Mouse (Mus musculus) olfactory bulb, adult 2 months (tissue): Measurements from ENCODE around the gene Pilrb2. TPM values are rescaled to one million over a fixed set of nuclear protein-coding genes. Genes with fewer than 3 reads are reported as not detected.
"Not testable (repeated sequence)": the region's sequence is repeated elsewhere in the genome, so short reads cannot be mapped to it uniquely, and the experiment has no call there.

ENCODE experiments used
- H3K27ac ChIP-seq: fragments of 200-500 bp; 2 replicates; pipeline ENCODE4 v1.5.1; 2012; ENCODE audit warnings: low read depth, low read length; ENCODE audit not compliant: insufficient read depth
- H3K4me1 ChIP-seq: fragments of 200-500 bp; 2 replicates; pipeline ENCODE4 v1.6.1; 2012; ENCODE audit warnings: low read length; ENCODE audit not compliant: control insufficient read depth, insufficient read depth
- H3K4me3 ChIP-seq: fragments of 200-500 bp; 2 replicates; pipeline ENCODE4 v1.5.1; 2012; ENCODE audit warnings: mild to moderate bottlenecking, low read depth, low read length, moderate library complexity; ENCODE audit not compliant: insufficient read depth
- CTCF ChIP-seq: fragments of 200-500 bp; IDR thresholded peaks from 2 replicates; pipeline ENCODE4 v1.5.1; 2012; ENCODE audit warnings: low read depth, mild to moderate bottlenecking, low read length, moderate library complexity; ENCODE audit not compliant: insufficient read depth
- POLR2A ChIP-seq: fragments of 200-500 bp; IDR thresholded peaks from 2 replicates; pipeline ENCODE4 v1.6.1; 2012; ENCODE audit warnings: mild to moderate bottlenecking, low read depth, low read length, moderate library complexity; ENCODE audit not compliant: insufficient read depth
- WGBS: fragments of 180-500 bp; shearing (Covaris S2); methylation state at CpG from one replicate; pipeline ENCODE4 v1.1.7; 2018; 5-methylcytosine and 5-hydroxymethylcytosine counted together
- polyA plus RNA-seq: library from polyadenylated mRNA; stranded (reverse); fragments of >200 nt; gene quantifications from 2 replicates; pipeline ENCODE4 v1.2.4, GENCODE M21; 2012; ENCODE audit warnings: low replicate concordance; ENCODE audit not compliant: missing spikeins, insufficient read depth, insufficient read length

Gene Pilrb2
- polyA plus RNA-seq = not detected in 2 replicates

DNA sequence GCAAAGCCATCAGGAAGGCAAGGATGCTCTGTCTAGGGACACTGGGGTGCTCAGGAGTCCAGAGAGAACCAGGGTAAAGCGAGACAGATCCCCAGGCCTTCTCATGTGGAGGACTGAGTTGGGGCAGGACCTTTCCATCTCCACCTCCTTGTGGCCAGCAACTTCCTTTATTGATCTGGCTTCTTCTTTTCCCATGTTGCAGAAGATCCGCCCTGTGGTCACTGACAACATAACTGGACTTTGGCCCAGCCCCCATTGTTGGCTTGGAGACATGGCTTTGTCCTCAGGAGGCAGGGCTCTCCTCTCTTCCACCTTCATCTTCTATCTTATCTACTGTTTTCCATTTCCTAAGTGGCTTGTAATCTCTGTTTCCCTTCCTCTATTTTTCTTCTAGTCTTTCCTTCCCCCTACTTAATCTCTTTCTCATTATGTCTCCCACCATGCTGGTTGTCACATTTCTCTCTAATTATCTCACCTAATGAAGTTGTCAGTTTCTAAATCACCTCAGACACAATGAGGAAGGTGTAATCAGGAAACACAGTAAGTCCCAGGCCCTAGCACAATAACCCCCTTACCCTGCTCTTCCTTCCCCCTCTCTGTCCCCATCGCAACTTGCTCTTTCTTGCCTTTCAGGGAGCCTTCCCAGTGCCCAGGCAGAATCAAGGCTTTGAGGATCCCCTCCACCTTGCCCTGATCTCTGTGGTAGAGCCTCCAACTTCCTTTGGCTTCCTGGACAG is at the start of gene Pilrb2:
TSS of gene Pilrb2 (minus strand) at position 172 of the 737 bp plus-strand sequence.
- not testable (repeated sequence) for H3K27ac ChIP-seq, H3K4me3 ChIP-seq, H3K4me1 ChIP-seq
- 68% methylated on average over 3 of the region's 3 CpGs for WGBS

DNA sequence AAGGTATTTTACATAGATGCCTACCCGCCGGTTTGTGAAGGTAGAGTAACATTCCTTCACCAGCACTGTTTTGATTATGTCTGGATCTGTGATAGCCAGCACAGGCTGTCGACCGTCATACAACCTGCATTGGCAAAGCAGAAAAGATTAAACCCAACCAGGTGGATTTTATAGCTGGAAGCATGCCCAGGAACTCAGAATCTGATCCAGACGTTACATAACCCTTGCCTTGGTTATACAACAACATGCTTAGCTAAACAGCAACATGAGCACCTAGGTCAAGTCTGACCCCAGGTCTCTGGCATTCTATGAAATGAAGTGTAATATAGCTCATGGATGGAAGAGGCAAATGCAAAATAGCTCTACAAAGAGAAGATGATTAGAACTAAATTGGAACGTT is 43.9 kb upstream of the Pilrb2 start:
- Histone ChIP-seq H3K27ac (no peak overlapping the region), H3K4me3 (no peak overlapping the region), H3K4me1 (no peaks in the 10 kb centered on the region)
- 76% methylated on average over 6 of the region's 6 CpGs for WGBS
- TF ChIP-seq POLR2A = no peak
- TF ChIP-seq CTCF = no peak

DNA sequence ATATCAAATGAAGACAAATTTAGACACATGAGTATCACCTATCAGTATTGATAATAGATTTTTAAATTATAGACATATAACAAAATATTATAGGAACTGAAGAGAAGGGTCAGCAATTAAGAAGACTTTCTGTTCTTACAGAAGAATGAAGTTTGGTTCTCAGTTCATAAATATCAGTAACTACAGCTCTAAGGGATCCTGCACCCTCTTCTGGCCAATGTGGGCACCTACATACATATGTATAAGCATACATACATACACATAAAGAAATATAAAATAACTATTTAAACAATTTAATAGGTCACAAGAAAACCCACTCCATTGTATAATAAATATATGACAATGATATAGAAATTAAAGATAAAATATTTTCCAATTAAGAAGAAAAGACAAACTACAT is 42.9 kb upstream of the Pilrb2 start:
- H3K27ac ChIP-seq = no peak overlapping the region
- TF ChIP-seq CTCF = no peak
- TF ChIP-seq POLR2A = no peak
- no peaks in the 10 kb centered on the region for H3K4me1 ChIP-seq
- no peak overlapping the region for H3K4me3 ChIP-seq

DNA sequence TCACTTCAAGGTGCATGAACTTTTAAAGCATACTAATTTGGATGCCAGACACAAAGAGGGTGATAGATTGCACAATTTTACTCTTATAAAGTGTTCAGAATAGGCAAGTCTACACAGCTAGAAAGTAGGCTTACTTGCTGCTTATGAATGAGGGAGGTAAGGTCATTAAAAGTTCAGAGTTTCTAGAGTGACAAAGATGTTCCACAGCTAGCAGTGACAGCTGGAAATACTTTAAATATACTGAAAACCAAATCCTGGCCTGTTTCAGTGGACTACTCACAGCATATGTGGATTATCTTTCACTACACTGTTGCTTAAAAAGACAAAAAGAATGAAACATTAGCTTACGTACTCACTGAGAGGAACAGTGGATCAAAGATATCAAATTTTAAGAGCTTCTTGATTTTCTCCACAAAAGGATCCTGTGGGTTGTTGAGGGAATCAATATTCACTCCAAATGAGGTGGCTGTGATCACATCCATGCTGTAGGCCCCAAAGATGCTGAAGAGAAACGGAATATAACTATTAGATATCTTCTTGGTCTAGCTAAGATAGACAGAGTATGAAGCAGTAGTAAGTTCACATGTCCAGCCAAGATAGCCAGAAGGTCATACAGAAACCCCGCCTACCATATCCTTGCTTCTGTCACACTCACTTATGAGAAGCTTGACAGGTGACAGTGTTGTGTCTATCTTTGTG is 38.1 kb upstream of the Pilrb2 start:
- no peaks in the 10 kb centered on the region for H3K4me1 ChIP-seq
- TF ChIP-seq POLR2A = no peak
- TF ChIP-seq CTCF = no peak
- H3K4me3 ChIP-seq = no peak overlapping the region
- H3K27ac ChIP-seq = no peak overlapping the region
- WGBS = 89% methylated on average over 3 of the region's 3 CpGs

DNA sequence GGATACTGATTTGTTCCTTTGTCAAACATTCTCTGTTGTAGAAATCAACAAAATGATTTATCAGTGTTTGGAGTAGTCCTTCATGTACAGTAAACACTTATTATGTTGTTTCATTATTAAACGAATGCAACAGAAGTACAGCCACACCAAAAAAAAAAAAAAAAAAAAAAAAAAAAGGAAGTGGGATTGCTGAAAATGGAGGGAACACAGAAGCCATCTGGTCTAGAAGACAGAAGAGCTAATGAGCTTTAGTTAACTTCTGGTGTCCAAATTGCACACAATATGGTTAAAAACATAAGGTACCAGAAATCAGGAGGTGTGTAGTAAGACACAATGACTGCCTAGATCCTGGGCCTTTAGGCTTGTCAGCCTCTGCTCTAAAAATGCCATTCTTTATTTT is 26.2 kb upstream of the Pilrb2 start:
- TF ChIP-seq POLR2A (no peak), CTCF (no peak)
- Histone ChIP-seq H3K4me1 (no peaks in the 10 kb centered on the region), H3K27ac (no peak overlapping the region), H3K4me3 (no peak overlapping the region)
- WGBS = 49% methylated on average over 1 of the region's 1 CpGs

DNA sequence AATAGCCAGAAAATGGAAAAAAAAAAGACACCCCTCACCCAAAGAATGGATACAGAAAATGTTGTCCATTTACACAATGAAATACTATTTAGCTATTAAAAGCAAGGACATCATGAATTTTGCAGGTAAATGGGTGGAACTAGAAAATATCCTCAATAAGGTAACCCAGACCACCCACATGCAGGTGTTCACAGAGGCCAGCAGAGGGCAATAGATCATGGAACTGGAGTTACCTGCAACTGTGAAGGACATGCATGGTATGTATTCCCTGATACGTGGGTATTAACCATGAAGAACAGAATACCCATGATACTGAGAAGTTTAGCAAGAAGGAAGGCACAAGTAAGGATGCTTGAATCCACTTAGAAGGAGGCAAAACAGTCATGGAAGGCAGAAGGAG is 21.3 kb upstream of the Pilrb2 start:
- 45% methylated on average over 1 of the region's 1 CpGs for WGBS
- H3K27ac ChIP-seq = no peak overlapping the region
- H3K4me1 ChIP-seq = no peaks in the 10 kb centered on the region
- TF ChIP-seq POLR2A = no peak
- TF ChIP-seq CTCF = no peak
- H3K4me3 ChIP-seq = no peak overlapping the region

DNA sequence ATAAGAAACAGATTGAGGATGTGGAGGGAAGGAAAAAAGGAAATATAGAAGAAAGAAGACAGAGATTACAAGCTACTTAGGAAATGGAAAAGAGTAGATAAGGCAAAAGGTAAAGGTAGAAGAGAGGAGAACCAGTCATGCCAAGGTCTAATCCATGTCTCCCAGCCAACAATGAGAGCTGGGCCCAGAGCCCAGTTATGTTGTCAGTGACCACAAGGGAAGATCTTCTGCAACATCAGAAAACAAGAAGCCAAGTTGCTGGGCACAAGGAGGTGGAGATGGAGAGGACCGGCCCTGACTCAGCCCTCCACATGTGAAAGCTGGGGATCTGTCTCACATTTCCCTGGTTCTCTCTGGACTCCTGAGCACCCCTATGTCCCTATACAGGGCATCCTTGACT is 16.1 kb upstream of the Pilrb2 start:
- no peak for TF ChIP-seq POLR2A
- Histone ChIP-seq H3K27ac (no peak overlapping the region), H3K4me1 (no peaks in the 10 kb centered on the region), H3K4me3 (no peak overlapping the region)
- WGBS = 100% methylated on average over 1 of the region's 1 CpGs

DNA sequence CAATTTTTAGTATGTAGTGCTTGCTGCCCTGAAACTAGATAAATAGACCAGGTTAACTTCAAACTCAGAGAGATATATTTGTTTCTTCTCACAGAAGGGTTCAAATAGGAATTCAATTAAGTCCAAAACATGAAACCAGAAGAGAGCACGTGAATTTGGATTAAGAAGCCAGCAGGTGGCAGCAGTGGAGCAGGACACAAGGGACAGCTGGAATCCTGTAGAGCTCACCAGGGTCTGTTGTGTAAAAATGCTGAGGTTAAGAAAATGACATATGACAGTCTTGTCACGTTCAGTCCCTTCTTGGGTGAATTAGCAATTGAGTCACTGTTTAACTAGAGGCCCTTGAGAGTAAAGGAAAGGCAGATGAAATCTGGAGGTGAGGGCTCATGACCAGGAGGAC is 14.3 kb upstream of the Pilrb2 start:
- Histone ChIP-seq H3K27ac (no peak overlapping the region), H3K4me1 (no peaks in the 10 kb centered on the region), H3K4me3 (no peak overlapping the region)
- no peak for TF ChIP-seq CTCF
- TF ChIP-seq POLR2A = no peak
- 2% methylated on average over 2 of the region's 2 CpGs for WGBS

DNA sequence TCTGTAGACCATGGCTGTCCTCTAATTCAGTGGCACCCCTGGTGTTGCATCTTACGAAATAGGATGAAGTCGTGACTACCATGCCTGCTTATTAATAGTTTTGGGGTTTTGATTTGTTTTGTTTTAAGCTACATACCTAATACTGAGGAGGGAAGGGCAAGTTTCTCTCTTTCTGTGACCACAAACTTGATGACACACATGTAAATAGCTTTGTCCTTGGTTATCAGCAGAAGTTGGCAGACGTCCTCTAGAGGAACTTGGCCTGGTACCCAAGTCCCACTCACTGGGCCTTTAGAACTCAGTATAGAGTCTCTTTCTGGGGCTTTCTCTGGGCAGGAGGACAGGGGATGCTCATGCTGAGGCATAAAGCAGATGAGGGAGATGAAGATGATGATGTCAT is 11.7 kb upstream of the Pilrb2 start:
- TF ChIP-seq CTCF (no peak), POLR2A (no peak)
- WGBS = 85% methylated on average over 3 of the region's 3 CpGs
- Histone ChIP-seq H3K4me3 (no peak overlapping the region), H3K27ac (no peak overlapping the region), H3K4me1 (no peaks in the 10 kb centered on the region)
